Mouse (Mus musculus): ENCODE results near the gene Hipk1. TPM values are rescaled to one million over a fixed set of nuclear protein-coding genes. Genes with fewer than 3 reads are reported as not detected.
"Not testable (repeated sequence)": the region's sequence is repeated elsewhere in the genome, so short reads cannot be mapped to it uniquely, and the experiment has no call there.

The Hipk1 gene
- 15.3 and 16.4 TPM in 2 replicates for polyA plus RNA-seq (2015; fragmentation: Nextera tagmentation; extraction: Ambion mirVana)

DNA sequence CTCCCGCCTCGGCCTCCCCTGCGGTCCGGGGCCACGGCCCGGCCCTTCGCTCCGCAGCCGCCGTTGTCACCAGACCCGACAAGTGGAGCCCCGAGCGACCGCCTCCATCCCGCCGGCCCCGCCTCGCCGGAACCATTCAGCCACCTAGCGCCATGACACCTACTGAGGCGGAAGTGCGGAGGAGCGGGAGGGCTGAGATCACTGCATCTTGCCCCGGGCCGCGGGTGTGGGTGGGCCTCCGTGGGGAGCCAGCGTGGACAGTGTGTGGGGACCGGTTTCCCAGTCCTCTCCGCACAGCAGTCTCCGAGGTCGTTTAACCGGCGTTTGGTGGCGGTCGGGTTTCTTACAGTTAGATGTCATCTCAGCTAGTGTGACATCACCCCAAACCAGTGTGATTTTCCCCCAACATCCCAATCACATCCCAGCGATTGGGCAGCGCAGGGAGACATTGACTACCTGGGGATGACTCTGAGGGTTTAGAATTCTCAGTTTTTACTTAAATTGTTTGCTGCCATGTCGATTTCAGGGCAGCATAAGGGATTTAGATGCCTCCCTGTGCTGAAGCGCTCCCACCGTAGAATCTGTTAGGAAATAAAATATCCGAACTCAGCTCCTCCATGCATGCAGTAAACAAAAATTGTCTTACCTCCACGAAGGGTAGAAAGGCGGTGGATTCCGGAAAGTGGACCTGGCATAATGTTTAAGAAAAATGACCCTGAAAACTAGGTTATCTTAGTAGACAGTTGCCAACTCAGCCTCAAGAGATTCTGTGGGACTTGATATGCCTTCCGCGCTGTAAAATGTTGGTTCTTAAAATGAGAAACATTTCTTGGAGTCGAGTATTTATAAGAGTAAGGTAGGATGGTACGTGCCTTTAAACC is at the start of gene Hipk1:
Gene Hipk1, minus strand, starts transcription at position 334 of the 881 bp plus-strand sequence.
- peaks cover 59% of the 10 kb centered on the region for H3K4me1 ChIP-seq (ENCODE audit: control insufficient read depth, low read depth, low read length)

DNA sequence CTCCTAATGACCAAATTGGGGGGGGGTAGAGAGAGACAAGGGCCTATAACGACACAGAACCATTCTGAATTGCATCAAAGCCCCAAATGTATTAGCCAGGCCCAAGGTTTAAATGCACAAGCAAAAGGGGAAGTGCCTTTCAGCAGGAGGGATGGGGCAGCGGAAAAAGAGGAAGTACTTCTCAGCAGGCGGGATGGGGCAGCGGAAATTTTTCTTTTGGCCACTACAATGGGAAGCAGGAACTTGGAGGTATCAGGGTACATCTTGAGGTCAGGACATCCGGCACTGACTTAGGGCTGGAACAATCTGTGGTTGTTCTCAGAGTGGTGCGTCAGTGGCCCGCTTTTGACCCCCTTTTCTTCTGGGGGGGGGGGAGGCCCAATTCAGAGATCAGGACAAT is 49.6 kb upstream of the Hipk1 start:
- WGBS (ENCODE audit: insufficient replicate concordance): 56% methylated on average over 6 of the region's 7 CpGs
- H3K9ac ChIP-seq (ENCODE audit: low read depth, low read length); H3K27me3 ChIP-seq (ENCODE audit: control insufficient read depth, insufficient read depth, low read depth, low read length): not testable (repeated sequence)

More for the DNA sequence above, at the start of gene Hipk1:
- H3K4me2 ChIP-seq (ENCODE audit: low read depth, low read length): peak within 1 kb of the TSS; percentile 81
- peak within 1 kb of the TSS; percentile 98 for H3K4me3 ChIP-seq (ENCODE audit: low read depth, low read length)
- peak; percentile 92 for ATAC-seq (ENCODE audit: low read depth)
- H3K36me3 ChIP-seq (ENCODE audit: control insufficient read depth, insufficient read depth): peaks cover 2% of the 10 kb centered on the region; the same call in 1 of the 2 replicates
- no peaks in the 10 kb centered on the region for H3K27me3 ChIP-seq (ENCODE audit: control insufficient read depth, insufficient read depth, low read depth, low read length)
- no peaks in the 10 kb centered on the region for H3K9me3 ChIP-seq (replicated peaks; ENCODE audit: control insufficient read depth, low read length)
- peak within 1 kb of the TSS; percentile 96 for H3K27ac ChIP-seq (ENCODE audit: low read length)
- peak within 1 kb of the TSS; percentile 100 for H3K9ac ChIP-seq (ENCODE audit: low read depth, low read length)
- WGBS (ENCODE audit: insufficient replicate concordance): 7% methylated on average over 48 of the region's 49 CpGs

DNA sequence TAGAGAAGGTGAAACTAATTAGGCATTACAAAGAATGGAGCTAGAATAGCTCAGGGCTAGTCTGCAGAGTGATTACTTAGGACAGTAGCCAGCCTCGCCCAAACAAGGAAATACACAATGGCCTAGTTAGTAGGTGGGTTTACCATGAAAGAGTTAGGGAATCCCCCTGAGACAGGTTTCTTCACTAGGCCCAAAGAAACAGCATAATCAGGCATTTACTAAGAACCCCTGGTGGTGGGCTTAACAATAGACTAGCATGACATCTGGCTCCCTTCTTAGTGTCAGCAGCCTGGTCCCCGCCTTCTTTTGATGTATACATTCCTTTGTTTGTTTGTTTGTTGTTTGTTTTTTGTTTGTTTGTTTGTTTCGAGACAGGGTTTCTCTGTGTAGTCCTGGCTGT is 48.8 kb upstream of the Hipk1 start:
- not testable (repeated sequence) for H3K4me1 ChIP-seq (ENCODE audit: control insufficient read depth, low read depth, low read length); ATAC-seq (ENCODE audit: low read depth); H3K27me3 ChIP-seq (ENCODE audit: control insufficient read depth, insufficient read depth, low read depth, low read length); H3K27ac ChIP-seq (ENCODE audit: low read length); H3K36me3 ChIP-seq (ENCODE audit: control insufficient read depth, insufficient read depth); H3K9ac ChIP-seq (ENCODE audit: low read depth, low read length); H3K9me3 ChIP-seq (replicated peaks; ENCODE audit: control insufficient read depth, low read length); H3K4me3 ChIP-seq (ENCODE audit: low read depth, low read length); H3K4me2 ChIP-seq (ENCODE audit: low read depth, low read length)
- 66% methylated on average over 3 of the region's 3 CpGs for WGBS (ENCODE audit: insufficient replicate concordance)

More for the DNA sequence above, 49.6 kb upstream of the Hipk1 start:
- not testable (repeated sequence) for H3K9me3 ChIP-seq (replicated peaks; ENCODE audit: control insufficient read depth, low read length); H3K4me2 ChIP-seq (ENCODE audit: low read depth, low read length); H3K4me3 ChIP-seq (ENCODE audit: low read depth, low read length); ATAC-seq (ENCODE audit: low read depth); H3K27ac ChIP-seq (ENCODE audit: low read length); H3K36me3 ChIP-seq (ENCODE audit: control insufficient read depth, insufficient read depth); H3K4me1 ChIP-seq (ENCODE audit: control insufficient read depth, low read depth, low read length)

DNA sequence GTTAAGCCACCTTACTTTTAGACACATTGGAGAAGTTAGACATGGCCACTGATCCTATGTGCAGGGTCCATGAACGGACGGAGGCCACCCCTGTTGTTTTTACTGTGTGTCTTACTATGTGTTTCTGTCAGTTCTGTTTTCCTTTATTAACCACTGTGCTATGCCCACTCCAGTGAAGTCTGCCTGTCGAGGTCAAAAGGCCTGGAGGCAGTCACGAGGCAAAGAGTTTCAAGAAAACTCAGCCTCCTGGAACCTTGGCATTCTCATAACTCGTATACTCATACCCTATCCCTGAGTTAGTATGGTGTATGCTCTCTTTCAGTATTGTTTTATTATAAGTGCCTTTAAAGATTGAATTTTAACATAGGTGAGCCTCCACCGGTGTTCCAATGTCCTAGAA is 48.3 kb upstream of the Hipk1 start:
- Histone ChIP-seq H3K27me3 (ENCODE audit: control insufficient read depth, insufficient read depth, low read depth, low read length) (no peaks in the 10 kb centered on the region), H3K4me2 (ENCODE audit: low read depth, low read length) (no peak overlapping the region), H3K4me1 (ENCODE audit: control insufficient read depth, low read depth, low read length) (no peaks in the 10 kb centered on the region), H3K9ac (ENCODE audit: low read depth, low read length) (no peak overlapping the region), H3K36me3 (ENCODE audit: control insufficient read depth, insufficient read depth) (no peaks in the 10 kb centered on the region), H3K27ac (ENCODE audit: low read length) (no peak overlapping the region), H3K9me3 (replicated peaks; ENCODE audit: control insufficient read depth, low read length) (no peaks in the 10 kb centered on the region), H3K4me3 (ENCODE audit: low read depth, low read length) (no peak overlapping the region)
- ATAC-seq (ENCODE audit: low read depth): no peak
- 78% methylated on average over 6 of the region's 6 CpGs for WGBS (ENCODE audit: insufficient replicate concordance)

DNA sequence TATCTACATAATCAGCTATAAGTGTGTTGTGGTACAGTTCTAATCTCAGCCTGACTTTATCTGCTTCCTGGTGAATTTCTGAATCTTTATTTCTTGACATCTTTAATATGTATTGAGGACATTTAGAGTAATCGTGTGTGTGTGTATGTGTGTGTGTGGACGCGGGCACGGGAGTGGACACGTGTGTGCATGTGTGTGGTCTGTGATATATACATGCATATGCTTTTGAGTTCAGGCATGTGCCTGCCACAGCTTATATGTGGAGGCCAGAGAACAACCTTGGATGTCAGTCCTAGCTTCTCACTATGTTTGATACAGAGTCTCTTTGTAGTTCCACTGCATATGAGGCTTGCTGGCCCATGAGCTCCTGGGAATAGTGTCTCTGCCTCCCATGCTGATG is 45.1 kb upstream of the Hipk1 start:
- Histone ChIP-seq H3K27me3 (ENCODE audit: control insufficient read depth, insufficient read depth, low read depth, low read length) (no peaks in the 10 kb centered on the region), H3K4me1 (ENCODE audit: control insufficient read depth, low read depth, low read length) (peaks cover 12% of the 10 kb centered on the region), H3K9me3 (replicated peaks; ENCODE audit: control insufficient read depth, low read length) (no peaks in the 10 kb centered on the region), H3K9ac (ENCODE audit: low read depth, low read length) (no peak overlapping the region), H3K36me3 (ENCODE audit: control insufficient read depth, insufficient read depth) (no peaks in the 10 kb centered on the region), H3K27ac (ENCODE audit: low read length) (no peak overlapping the region), H3K4me2 (ENCODE audit: low read depth, low read length) (no peak overlapping the region), H3K4me3 (ENCODE audit: low read depth, low read length) (no peak overlapping the region)
- no peak for ATAC-seq (ENCODE audit: low read depth)
- WGBS (ENCODE audit: insufficient replicate concordance): 88% methylated on average over 5 of the region's 5 CpGs

DNA sequence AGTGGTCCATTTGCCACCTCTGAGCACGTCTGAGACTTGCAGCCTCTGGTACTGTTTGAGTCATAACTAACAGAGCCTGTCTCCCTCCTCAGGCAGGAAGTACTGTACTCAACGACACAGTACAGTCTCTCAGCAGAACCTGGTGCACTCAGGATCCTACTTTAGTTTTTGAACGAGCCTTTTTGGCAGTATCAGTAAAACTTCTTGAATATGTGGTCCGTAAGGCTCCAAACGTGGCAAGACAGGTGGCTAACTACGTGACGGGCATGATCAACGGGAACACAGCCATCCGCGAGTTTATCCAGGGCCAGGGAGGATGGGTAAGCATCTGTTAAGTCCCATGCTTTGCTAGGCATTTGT is 44.6 kb upstream of the Hipk1 start:
- no peaks in the 10 kb centered on the region for H3K27me3 ChIP-seq (ENCODE audit: control insufficient read depth, insufficient read depth, low read depth, low read length)
- H3K27ac ChIP-seq (ENCODE audit: low read length): no peak overlapping the region
- no peak overlapping the region for H3K9ac ChIP-seq (ENCODE audit: low read depth, low read length)
- ATAC-seq (ENCODE audit: low read depth): no peak
- WGBS (ENCODE audit: insufficient replicate concordance): 69% methylated on average over 10 of the region's 10 CpGs
- no peak overlapping the region for H3K4me3 ChIP-seq (ENCODE audit: low read depth, low read length)
- no peaks in the 10 kb centered on the region for H3K9me3 ChIP-seq (replicated peaks; ENCODE audit: control insufficient read depth, low read length)
- peaks cover 12% of the 10 kb centered on the region for H3K4me1 ChIP-seq (ENCODE audit: control insufficient read depth, low read depth, low read length)
- no peaks in the 10 kb centered on the region for H3K36me3 ChIP-seq (ENCODE audit: control insufficient read depth, insufficient read depth)
- no peak overlapping the region for H3K4me2 ChIP-seq (ENCODE audit: low read depth, low read length)

DNA sequence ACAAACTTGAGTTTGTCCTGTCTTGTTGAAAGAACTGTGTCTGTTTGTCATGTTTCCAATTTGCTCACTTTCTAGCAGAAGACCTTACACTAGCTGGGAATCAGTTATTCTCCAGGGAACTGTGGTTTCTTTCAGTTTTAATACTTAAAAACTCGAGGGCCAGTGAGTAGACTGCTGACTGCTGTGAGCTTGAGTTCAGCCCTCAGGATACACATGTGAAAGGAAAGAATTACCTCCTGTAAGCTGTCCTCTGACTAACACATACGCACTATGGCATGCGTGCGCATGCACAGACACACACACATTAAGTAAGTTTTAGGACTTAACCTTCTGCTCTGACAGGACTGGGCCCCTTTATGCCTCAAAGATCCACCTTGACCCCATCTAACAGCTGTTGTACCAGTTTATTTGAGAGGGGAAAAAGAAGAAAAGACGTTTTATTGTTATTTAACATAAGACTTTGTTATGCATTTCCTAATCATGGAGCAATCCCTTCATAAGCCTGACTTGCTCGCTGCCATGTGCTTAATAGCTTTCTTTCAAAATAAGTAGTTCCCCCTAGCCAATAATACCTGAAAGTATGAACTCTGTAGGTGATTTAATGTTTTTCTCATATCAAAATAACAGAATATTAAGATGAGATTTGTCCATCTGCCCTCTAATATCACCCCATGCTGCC is 44.0 kb upstream of the Hipk1 start:
- no peak for ATAC-seq (ENCODE audit: low read depth)

DNA sequence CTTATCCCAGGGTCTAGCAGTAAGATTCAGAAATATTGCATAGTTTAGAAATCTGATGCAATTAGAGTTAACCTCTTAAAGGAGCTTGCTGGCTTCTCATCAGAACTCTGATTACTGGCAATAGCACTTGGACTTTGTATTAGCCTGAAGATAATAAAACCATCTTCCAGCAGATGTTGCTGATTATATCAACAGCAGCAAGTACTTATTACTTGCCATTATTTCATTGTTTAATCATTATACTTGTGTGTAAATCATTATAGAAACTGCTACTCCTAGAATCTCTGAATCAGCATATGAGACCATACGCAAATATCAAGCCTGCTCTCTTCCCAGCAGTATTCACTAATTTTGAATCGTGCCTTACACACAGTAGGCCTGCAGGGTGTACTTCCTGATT is 42.6 kb upstream of the Hipk1 start:
- Histone ChIP-seq H3K27me3 (ENCODE audit: control insufficient read depth, insufficient read depth, low read depth, low read length) (no peaks in the 10 kb centered on the region), H3K4me1 (ENCODE audit: control insufficient read depth, low read depth, low read length) (peaks cover 12% of the 10 kb centered on the region), H3K9me3 (replicated peaks; ENCODE audit: control insufficient read depth, low read length) (no peaks in the 10 kb centered on the region), H3K27ac (ENCODE audit: low read length) (no peak overlapping the region), H3K4me2 (ENCODE audit: low read depth, low read length) (no peak overlapping the region), H3K4me3 (ENCODE audit: low read depth, low read length) (no peak overlapping the region), H3K9ac (ENCODE audit: low read depth, low read length) (no peak overlapping the region), H3K36me3 (ENCODE audit: control insufficient read depth, insufficient read depth) (no peaks in the 10 kb centered on the region)
- no peak for ATAC-seq (ENCODE audit: low read depth)
- WGBS (ENCODE audit: insufficient replicate concordance): 82% methylated on average over 2 of the region's 2 CpGs

More for the DNA sequence above, 44.0 kb upstream of the Hipk1 start:
- H3K9ac ChIP-seq (ENCODE audit: low read depth, low read length): no peak overlapping the region
- no peak overlapping the region for H3K4me2 ChIP-seq (ENCODE audit: low read depth, low read length)
- H3K27me3 ChIP-seq (ENCODE audit: control insufficient read depth, insufficient read depth, low read depth, low read length): no peaks in the 10 kb centered on the region
- peaks cover 12% of the 10 kb centered on the region for H3K4me1 ChIP-seq (ENCODE audit: control insufficient read depth, low read depth, low read length)
- 71% methylated on average over 6 of the region's 6 CpGs for WGBS (ENCODE audit: insufficient replicate concordance)
- no peaks in the 10 kb centered on the region for H3K36me3 ChIP-seq (ENCODE audit: control insufficient read depth, insufficient read depth)
- H3K4me3 ChIP-seq (ENCODE audit: low read depth, low read length): no peak overlapping the region
- H3K27ac ChIP-seq (ENCODE audit: low read length): no peak overlapping the region
- H3K9me3 ChIP-seq (replicated peaks; ENCODE audit: control insufficient read depth, low read length): no peaks in the 10 kb centered on the region

DNA sequence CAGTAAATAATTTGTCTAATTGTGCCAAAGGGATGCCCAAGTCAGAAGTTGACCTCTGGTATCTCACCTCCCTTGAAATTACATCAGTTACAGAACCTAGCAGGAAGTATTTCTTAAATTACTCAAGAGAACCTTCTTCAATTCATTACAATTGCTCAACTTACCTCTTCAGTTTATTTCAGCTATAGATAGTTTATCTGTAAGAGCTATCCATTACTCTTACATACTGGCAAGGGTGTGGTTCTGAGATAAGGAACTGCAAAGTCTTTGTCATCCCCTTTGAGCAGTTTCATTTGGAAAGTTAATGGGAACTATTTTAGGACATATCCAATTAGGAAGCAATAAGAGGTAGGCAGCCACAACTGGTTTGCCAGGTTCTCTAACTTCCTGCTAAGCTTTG is 41.1 kb upstream of the Hipk1 start, which contains the start of gene Bcl2l15:
Gene Bcl2l15, plus strand, starts transcription at position 176 of the 400 bp plus-strand sequence.
- H3K4me1 ChIP-seq (ENCODE audit: control insufficient read depth, low read depth, low read length): peaks cover 12% of the 10 kb centered on the region
- H3K4me3 ChIP-seq (ENCODE audit: low read depth, low read length): peak within 1 kb of the TSS; percentile 10; the same call in 1 of the 2 replicates
- peak; percentile 73 for ATAC-seq (ENCODE audit: low read depth)
- no peaks in the 10 kb centered on the region for H3K27me3 ChIP-seq (ENCODE audit: control insufficient read depth, insufficient read depth, low read depth, low read length)
- H3K9ac ChIP-seq (ENCODE audit: low read depth, low read length): no peak within 1 kb of the TSS
- peak within 1 kb of the TSS; percentile 28 for H3K4me2 ChIP-seq (ENCODE audit: low read depth, low read length)
- H3K27ac ChIP-seq (ENCODE audit: low read length): peak within 1 kb of the TSS; percentile 39; the same call in 1 of the 2 replicates
- no peaks in the 10 kb centered on the region for H3K9me3 ChIP-seq (replicated peaks; ENCODE audit: control insufficient read depth, low read length)
- H3K36me3 ChIP-seq (ENCODE audit: control insufficient read depth, insufficient read depth): no peaks in the 10 kb centered on the region
